Mouse (Mus musculus) embryonic facial prominence, embryonic 11.5 days (tissue): ENCODE measurements at regions not wholly inside any gene's neighbourhood (a gene's known extent, or its start where the extent isn't known, plus 50 kb on each side); places are given as distances from the start of the nearest gene placed in this dataset.

Source experiments
- ATAC-seq: fragments of 200-750 bp; cut with Nextera tagmentation; replicated peaks from 2 replicates; pipeline ENCODE4 v1.8.0; 2017; ENCODE audit warnings: low read depth; ENCODE audit not compliant: insufficient number of reproducible peaks, low FRiP score, low TSS enrichment
- DNase-seq: peaks from one replicate; pipeline ENCODE4 v3.0.0-alpha.2; 2015; ENCODE audit warnings: low spot score
- H3K27ac ChIP-seq: fragments of 300-500 bp; sonication (generic); replicated peaks from 2 replicates; pipeline ENCODE4 v1.5.1; 2014; ENCODE audit warnings: mild to moderate bottlenecking, low read depth, low read length, control low read depth
- H3K27me3 ChIP-seq: fragments of 300-500 bp; sonication (generic); 2 replicates; pipeline ENCODE4 v1.6.1; 2014; ENCODE audit warnings: mild to moderate bottlenecking, low read length, moderate library complexity, mixed read lengths; ENCODE audit not compliant: control insufficient read depth, insufficient read depth
- H3K36me3 ChIP-seq: fragments of 300-500 bp; sonication (generic); replicated peaks from 2 replicates; pipeline ENCODE4 v1.6.1; 2014; ENCODE audit warnings: low read depth, mild to moderate bottlenecking, low read length, moderate library complexity, mixed read lengths; ENCODE audit not compliant: control insufficient read depth, insufficient read depth
- H3K4me1 ChIP-seq: fragments of 300-500 bp; sonication (generic); 2 replicates; pipeline ENCODE4 v1.6.1; 2014; ENCODE audit warnings: low read length, mixed read lengths; ENCODE audit not compliant: control insufficient read depth, insufficient read depth
- H3K4me2 ChIP-seq: fragments of 300-500 bp; sonication (generic); 2 replicates; pipeline ENCODE4 v1.6.1; 2014; ENCODE audit warnings: low read depth, mild to moderate bottlenecking, control low read depth, low read length, moderate library complexity
- H3K4me3 ChIP-seq: fragments of 300-500 bp; sonication (generic); 2 replicates; pipeline ENCODE4 v1.5.1; 2014; ENCODE audit warnings: low read depth, low read length, control low read depth
- H3K9ac ChIP-seq: fragments of 300-500 bp; sonication (generic); replicated peaks from 2 replicates; pipeline ENCODE4 v1.6.1; 2014; ENCODE audit warnings: mild to moderate bottlenecking, control low read depth, low read length
- H3K9me3 ChIP-seq: fragments of 300-500 bp; sonication (generic); replicated peaks from 2 replicates; pipeline ENCODE4 v1.6.1; 2016; ENCODE audit warnings: mild to moderate bottlenecking, low read length, inconsistent platforms, mixed read lengths; ENCODE audit not compliant: control insufficient read depth
- WGBS: fragments of 180-500 bp; shearing (Covaris S2); extraction: QIAGEN DNeasy Blood & Tissue Kit; methylation state at CpG from one replicate; pipeline ENCODE4 v1.1.7; 2014; 5-methylcytosine and 5-hydroxymethylcytosine counted together

GRCm38 (mm10) chr14:25401104-25401963 is 57.7 kb upstream of the Zmiz1 start:
- 87% methylated on average over 19 of the region's 19 CpGs for WGBS
- H3K4me1 ChIP-seq: peaks cover 3% of the 10 kb centered on the region

GRCm38 (mm10) chr14:25402409-25402808 is 56.6 kb upstream of the Zmiz1 start:
- Histone ChIP-seq H3K27me3 (no peaks in the 10 kb centered on the region), H3K4me3 (no peak overlapping the region), H3K4me2 (no peak overlapping the region), H3K9me3 (no peaks in the 10 kb centered on the region), H3K27ac (no peak overlapping the region), H3K9ac (no peak overlapping the region), H3K36me3 (no peaks in the 10 kb centered on the region), H3K4me1 (peaks cover 3% of the 10 kb centered on the region)
- 61% methylated on average over 1 of the region's 1 CpGs for WGBS
- DNase-seq: no peak
- ATAC-seq: no peak

More at GRCm38 (mm10) chr14:25401104-25401963, 57.7 kb upstream of the Zmiz1 start:
- Histone ChIP-seq H3K36me3 (no peaks in the 10 kb centered on the region), H3K27me3 (no peaks in the 10 kb centered on the region), H3K9me3 (no peaks in the 10 kb centered on the region), H3K4me2 (no peak overlapping the region), H3K9ac (no peak overlapping the region), H3K4me3 (no peak overlapping the region), H3K27ac (no peak overlapping the region)
- DNase-seq (no peak), ATAC-seq (no peak)

GRCm38 (mm10) chr14:25405191-25405590 is 53.8 kb upstream of the Zmiz1 start:
- Histone ChIP-seq H3K4me3 (no peak overlapping the region), H3K4me2 (no peak overlapping the region), H3K27me3 (no peaks in the 10 kb centered on the region), H3K9me3 (no peaks in the 10 kb centered on the region), H3K4me1 (no peaks in the 10 kb centered on the region), H3K9ac (no peak overlapping the region), H3K36me3 (no peaks in the 10 kb centered on the region), H3K27ac (no peak overlapping the region)
- ATAC-seq (no peak), DNase-seq (no peak)
- 83% methylated on average over 4 of the region's 4 CpGs for WGBS

- Histone ChIP-seq H3K4me1 (no peaks in the 10 kb centered on the region), H3K27me3 (no peaks in the 10 kb centered on the region), H3K9me3 (no peaks in the 10 kb centered on the region), H3K4me3 (no peak overlapping the region), H3K9ac (no peak overlapping the region), H3K27ac (no peak overlapping the region), H3K36me3 (no peaks in the 10 kb centered on the region), H3K4me2 (no peak overlapping the region)
- DNase-seq: no peak
- no peak for ATAC-seq
- WGBS: 82% methylated on average over 3 of the region's 3 CpGs
Observed at GRCm38 (mm10) chr14:25406059-25406458, 52.9 kb upstream of the Zmiz1 start.

GRCm38 (mm10) chr14:25406613-25407012 is 52.4 kb upstream of the Zmiz1 start:
- no peak overlapping the region for H3K4me2 ChIP-seq
- no peaks in the 10 kb centered on the region for H3K27me3 ChIP-seq
- no peak overlapping the region for H3K27ac ChIP-seq
- H3K9me3 ChIP-seq: no peaks in the 10 kb centered on the region
- no peaks in the 10 kb centered on the region for H3K36me3 ChIP-seq
- ATAC-seq (no peak), DNase-seq (no peak)
- 88% methylated on average over 6 of the region's 6 CpGs for WGBS
- no peak overlapping the region for H3K4me3 ChIP-seq
- H3K9ac ChIP-seq: no peak overlapping the region
- no peaks in the 10 kb centered on the region for H3K4me1 ChIP-seq

GRCm38 (mm10) chr14:25407111-25407510 is 51.9 kb upstream of the Zmiz1 start:
- no peak overlapping the region for H3K4me3 ChIP-seq
- 72% methylated on average over 7 of the region's 7 CpGs for WGBS

More at GRCm38 (mm10) chr14:25407111-25407510, 51.9 kb upstream of the Zmiz1 start:
- Histone ChIP-seq H3K36me3 (no peaks in the 10 kb centered on the region), H3K9ac (no peak overlapping the region), H3K4me2 (no peak overlapping the region), H3K9me3 (no peaks in the 10 kb centered on the region), H3K4me1 (no peaks in the 10 kb centered on the region), H3K27ac (no peak overlapping the region), H3K27me3 (no peaks in the 10 kb centered on the region)
- ATAC-seq: no peak
- no peak for DNase-seq
